Mouse (Mus musculus): Measurements from ENCODE around the gene Sipa1l2.
A peak's percentile ranks its signal among the peaks of the same experiment; 100 is the strongest.
"Not testable (repeated sequence)": the region's sequence is repeated elsewhere in the genome, so short reads cannot be mapped to it uniquely, and the experiment has no call there.

Gene Sipa1l2

DNA sequence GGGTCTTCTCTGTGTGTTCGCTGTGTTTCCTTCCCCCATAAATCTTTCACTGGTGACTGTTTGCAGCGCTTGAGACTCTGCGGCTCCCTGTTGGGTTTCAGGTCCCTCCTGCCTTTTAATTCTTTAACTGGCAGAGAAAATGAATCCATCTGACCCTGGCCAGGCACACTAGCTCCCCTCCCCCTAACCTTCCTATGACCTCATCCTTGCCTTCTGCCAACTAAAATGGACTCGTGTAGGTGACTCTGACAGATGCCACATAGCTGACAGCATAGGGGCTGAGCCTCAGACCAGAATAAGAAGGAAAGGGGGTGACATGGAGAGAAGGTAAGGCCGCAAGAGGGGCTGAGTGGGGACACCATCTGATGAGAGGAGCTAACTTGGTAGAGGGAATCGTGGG, 31.3 kb downstream of the Sipa1l2 start:
- DNase-seq (ENCODE audit: low spot score), result no peak

- no peak for DNase-seq (ENCODE audit: low spot score)
Measured at GRCm38 (mm10) chr8:125533709-125534108, 35.9 kb downstream of the Sipa1l2 start.

DNA sequence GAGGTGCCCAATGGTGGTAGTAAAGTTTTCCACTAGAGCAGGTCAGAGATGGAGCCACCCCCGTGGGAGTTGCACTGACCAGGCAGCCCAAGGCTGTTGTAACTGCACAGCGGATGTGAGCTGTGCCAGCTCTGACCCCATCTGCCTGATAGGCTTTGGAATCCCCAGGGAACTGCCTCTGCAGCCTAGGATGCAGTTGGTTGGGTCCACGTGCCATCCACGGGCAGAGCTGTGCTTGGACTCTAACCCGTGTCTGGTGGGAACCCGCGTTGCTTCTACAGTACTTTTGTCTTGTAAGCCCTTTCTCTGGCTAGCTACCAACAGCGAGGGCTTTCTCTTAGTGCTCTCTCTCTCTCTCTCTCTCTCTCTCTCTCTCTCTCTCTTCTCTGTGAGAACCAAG, 36.7 kb downstream of the Sipa1l2 start:
- no peak for DNase-seq (ENCODE audit: low spot score)

DNA sequence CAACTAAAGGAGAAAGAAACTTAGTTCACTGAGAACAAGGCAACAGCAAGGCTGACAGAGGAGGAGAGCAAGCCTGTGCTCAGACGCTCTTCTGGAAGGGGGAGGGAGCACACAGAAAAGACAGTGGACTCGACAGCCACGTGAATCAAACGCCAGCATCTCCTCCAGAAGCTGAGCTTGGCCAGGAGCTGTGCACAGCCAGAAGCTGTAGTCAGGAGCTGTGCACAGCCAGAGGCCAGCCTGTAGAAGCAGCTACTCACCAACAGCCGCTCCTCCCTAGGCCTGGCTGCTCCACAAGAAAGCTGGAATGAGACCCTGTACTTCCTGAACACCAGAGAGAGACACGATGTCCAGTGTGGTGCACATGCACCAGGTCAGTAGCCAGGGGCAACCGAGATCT, 37.4 kb downstream of the Sipa1l2 start:
- DNase-seq (ENCODE audit: low spot score), result no peak

DNA sequence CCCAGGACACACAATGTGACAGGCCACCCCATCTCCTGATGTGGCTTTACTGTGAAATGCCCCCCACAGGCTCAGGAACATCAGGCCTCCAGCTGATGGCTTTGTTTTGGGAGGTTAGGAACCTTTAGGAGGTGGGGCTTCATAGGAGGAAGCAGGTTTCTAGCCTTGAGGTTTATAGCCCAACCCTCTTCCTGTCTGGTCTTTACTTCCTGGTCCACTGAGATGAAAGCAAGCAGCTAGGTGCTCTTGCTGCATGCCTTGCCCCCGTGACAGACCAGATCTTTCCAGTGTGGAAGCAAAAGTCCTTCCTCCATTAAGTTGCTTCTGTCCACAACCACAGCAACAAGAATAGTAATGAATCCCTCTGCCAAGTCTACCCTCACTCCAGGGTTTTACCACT, 38.0 kb downstream of the Sipa1l2 start:
- DNase-seq (ENCODE audit: low spot score), result peak; percentile 42

DNA sequence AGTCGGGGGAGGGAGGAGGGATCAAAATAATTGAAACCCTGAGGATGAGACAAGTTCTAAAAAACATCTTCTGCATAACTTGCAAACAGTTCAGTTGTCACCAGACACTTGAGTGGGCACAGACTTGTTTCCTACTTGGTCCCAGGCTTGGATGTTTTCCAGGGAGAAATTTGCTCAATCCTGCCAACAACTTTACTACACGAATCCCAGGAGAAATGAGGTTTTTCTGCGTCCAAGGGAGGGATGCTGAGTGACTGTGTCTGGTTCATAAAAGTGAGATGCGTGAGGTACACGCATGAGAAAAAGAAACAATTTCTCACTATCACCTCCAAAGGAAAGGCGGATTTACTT, 38.5 kb downstream of the Sipa1l2 start:
- no peak for DNase-seq (ENCODE audit: low spot score)

GRCm38 (mm10) chr8:125530187-125531087, 39.2 kb downstream of the Sipa1l2 start:
- no peak for DNase-seq (ENCODE audit: low spot score)

GRCm38 (mm10) chr8:125529019-125529418, 40.6 kb downstream of the Sipa1l2 start:
- no peak for DNase-seq (ENCODE audit: low spot score)

DNA sequence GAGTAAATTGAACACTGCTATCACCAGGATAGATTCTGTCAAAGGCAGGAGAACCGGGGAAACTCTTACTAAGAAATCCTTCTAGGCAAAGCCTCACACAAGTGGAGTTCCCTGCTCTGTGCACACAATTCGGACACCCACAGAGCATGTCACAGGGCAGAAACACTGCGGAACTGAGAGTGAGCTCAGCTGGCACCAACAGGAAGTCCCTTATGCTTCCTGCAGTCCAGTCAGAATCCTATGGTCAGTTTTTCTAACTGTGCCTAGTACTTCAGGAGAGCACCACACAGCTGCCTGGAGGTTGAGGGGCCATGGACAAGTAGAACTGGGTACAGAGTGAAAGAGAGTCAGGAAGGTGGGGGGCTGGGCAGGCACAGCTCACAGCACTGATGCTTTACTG, 41.7 kb downstream of the Sipa1l2 start:
- no peak for DNase-seq (ENCODE audit: low spot score)

- DNase-seq (ENCODE audit: low spot score), result no peak
Measured at GRCm38 (mm10) chr8:125526999-125527398, 42.6 kb downstream of the Sipa1l2 start.

- DNase-seq (ENCODE audit: low spot score), result no peak
Measured at GRCm38 (mm10) chr8:125526582-125526981, 43.0 kb downstream of the Sipa1l2 start.

- no peak for DNase-seq (ENCODE audit: low spot score)
Measured at GRCm38 (mm10) chr8:125524479-125524878, 45.1 kb downstream of the Sipa1l2 start.

- no peak for DNase-seq (ENCODE audit: low spot score)
Measured at GRCm38 (mm10) chr8:125523213-125523612, 46.4 kb downstream of the Sipa1l2 start.

- no peak for DNase-seq (ENCODE audit: low spot score)
Measured at GRCm38 (mm10) chr8:125522151-125522550, 47.5 kb downstream of the Sipa1l2 start.

DNA sequence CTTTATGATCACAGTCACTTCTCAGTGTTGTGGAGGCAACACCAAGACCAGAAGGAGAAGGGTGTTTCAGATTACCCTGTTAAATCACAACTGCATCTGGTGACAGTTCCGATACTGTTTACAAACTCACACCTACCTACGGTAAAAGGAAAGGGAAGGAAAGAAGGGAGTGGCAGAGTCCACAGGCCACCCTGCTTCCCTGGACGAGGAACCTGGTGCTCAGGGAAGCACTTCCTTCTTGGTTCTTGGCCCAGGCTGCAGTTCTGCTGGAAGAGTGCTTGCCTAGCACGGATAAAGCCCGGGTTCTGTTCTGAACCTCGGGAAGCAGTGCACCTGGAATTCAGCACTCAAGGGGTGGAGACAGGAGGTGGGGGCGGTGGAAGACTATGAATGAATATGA, 48.5 kb downstream of the Sipa1l2 start:
- no peak for DNase-seq (ENCODE audit: low spot score)

DNA sequence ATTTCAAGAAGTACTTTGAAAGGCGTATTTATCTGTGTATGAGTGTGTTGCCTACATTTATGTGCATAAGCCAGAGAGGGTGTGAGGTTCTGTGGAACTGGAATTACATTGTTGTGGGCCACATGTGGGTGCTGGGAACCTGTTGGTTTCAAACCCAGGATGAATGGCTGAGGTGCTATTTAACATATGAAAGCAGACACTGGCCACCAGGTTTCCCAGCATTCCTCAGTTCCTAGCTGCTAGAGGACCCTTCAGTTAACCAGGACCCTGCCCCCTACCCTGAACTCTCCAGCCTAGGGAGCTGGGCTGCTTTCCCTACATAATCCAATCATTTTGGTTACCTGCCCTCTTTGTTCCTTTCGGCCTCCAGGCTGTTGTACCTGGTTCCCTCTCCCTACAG, 49.3 kb downstream of the Sipa1l2 start:
- not testable (repeated sequence) for DNase-seq (ENCODE audit: low spot score)

DNA sequence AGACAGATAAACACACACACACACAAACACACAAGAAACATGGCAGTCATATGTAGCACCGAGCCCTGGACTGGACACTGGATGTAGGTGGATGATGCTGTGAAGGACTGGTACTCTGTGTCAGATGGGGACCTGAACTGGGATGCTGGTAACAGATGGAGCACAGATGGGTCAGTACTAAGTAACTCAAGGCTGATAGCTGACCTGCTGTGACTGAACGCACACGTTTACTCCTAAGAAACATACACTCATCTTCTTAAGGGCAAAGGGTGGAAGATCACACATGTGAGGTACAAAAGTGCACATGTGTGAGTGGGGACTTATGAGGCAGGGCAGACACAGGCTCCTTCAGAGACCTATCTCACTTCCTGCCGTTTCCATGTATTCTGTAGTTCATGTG, 50.7 kb downstream of the Sipa1l2 start:
- no peak for DNase-seq (ENCODE audit: low spot score)

DNA sequence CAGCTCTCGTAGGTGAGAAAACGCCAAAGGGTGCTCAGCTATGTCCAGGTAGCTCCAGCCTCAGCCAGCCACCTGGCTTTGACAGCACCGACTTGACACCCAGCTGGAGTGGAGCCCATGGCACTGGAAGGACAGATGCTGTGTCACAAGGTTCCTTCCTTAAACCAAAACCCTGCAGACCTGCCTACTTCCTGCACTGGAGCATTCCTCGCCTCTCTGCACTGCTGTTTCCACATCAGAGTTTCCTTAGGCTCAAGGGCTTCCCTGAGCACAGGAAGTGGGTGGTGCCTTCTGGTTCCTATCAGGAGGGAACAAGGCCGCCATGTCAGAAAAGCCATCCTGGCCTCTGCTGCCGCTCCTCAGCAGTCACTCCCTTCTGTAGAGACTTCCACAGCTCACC, 51.3 kb downstream of the Sipa1l2 start:
- DNase-seq (ENCODE audit: low spot score), result peak; percentile 8

- no peak for DNase-seq (ENCODE audit: low spot score)
Measured at GRCm38 (mm10) chr8:125517397-125517796, 52.2 kb downstream of the Sipa1l2 start.

DNA sequence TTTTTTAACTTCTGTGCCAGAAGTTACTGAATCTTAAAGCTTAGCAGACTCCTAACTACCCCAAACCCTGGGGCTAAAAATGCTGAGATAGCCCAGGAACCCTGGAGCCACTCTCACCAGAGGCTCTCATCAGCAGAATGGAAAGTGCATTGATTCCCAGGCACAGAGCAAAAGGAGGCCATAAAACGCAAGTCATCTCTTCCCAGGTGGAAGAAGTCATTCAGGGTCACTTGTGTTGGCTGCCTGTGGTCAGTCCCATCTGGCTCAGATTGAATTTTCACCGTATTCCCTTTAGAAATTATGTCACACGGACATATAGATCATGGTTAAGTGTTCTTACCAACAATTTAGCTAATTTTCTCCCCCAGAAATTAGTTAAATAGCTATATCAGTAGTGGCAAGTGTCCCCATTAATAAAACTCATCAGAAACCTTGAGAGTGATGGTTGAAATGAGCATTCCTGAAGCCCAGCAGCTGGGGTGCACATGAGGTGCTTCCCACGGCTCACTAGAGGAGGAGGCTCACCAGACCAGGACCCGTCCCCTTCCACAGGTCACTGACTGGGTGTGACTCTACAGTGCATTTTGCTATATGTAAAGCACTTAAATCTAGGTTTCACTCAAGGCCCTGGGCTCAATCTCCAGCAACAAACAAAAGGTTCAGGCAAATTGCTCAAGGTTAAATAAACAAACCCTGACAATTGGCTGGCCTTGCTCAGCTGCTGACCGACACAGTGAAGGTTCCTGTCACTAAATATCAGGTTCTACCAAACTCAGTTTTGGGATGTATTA, 53.3 kb downstream of the Sipa1l2 start:
- DNase-seq (ENCODE audit: low spot score), result no peak

- no peak for DNase-seq (ENCODE audit: low spot score)
Measured at GRCm38 (mm10) chr8:125515665-125516064, 53.9 kb downstream of the Sipa1l2 start.

DNA sequence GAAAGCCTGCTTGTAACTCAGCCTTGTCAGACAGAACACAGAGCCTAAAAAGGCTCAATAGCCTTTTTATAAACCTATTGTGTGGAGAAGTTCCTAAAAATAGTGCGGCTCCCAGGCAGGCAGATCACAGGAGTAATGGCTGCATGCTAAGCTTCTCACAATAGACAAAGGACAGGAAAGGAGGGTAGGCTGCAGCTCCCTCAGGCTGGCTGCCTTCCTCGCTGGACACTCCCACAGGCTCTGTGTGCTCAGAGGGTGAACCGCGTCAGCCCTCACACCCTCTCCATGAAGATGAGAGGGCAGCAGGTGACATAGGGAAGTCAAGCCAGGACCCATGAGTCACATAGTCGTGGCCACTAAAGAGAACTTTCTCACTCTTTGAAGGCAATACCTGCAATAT, 55.7 kb downstream of the Sipa1l2 start:
- DNase-seq (ENCODE audit: low spot score), result no peak

- DNase-seq (ENCODE audit: low spot score), result no peak
Measured at GRCm38 (mm10) chr8:125513242-125513866, 56.3 kb downstream of the Sipa1l2 start.

Data from T-cell, adult 2 months (primary cell).